Mouse (Mus musculus) lung, adult 2 months (tissue): ENCODE data around the gene Mettl8.

ENCODE experiments used
- CTCF ChIP-seq: fragments of 200-500 bp; IDR thresholded peaks from 2 replicates; pipeline ENCODE4 v1.5.1; 2011; ENCODE audit warnings: mild to moderate bottlenecking, low read length, control low read depth; ENCODE audit not compliant: insufficient read depth
- POLR2A ChIP-seq: fragments of 200-500 bp; IDR thresholded peaks from 2 replicates; pipeline ENCODE4 v1.6.1; 2011; ENCODE audit warnings: low read depth, mild to moderate bottlenecking, control low read depth, low read length, borderline replicate concordance; ENCODE audit errors: extremely low read depth

GRCm38 (mm10) chr2:71019277-71019676, 36.1 kb downstream of the Mettl8 start:
- TF ChIP-seq CTCF (no peak), POLR2A (no peak)
